Mouse (Mus musculus): ENCODE results near the gene Svs1. TPM values are rescaled to one million over a fixed set of nuclear protein-coding genes. Genes with fewer than 3 reads are reported as not detected.

Gene Svs1
- polyA plus RNA-seq, 1 experiment = not detected

DNA sequence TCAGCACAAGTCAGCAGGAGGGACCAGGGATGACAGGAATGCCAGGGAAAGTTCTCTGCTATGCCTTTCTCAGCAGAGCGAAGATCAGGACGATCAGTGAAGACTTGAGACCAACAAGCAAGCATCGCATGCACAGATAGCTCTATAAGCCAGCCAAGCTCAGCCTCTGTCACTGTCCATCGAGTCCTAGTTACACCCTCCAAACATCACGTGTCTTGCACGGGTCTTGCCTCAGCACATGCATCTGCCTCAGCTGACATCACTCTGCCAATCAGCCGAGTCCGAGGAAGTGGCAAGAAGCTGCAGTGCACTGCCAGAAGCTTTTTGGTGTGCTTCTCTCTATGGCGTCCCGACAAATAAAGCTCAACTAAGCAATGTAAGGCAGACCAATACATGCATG lies 36.7 kb downstream of the Svs1 start:
- no peak overlapping the region for H3ac ChIP-seq (ENCODE audit: control insufficient read depth, insufficient read length)
- no peak for TF ChIP-seq MYOG (IDR thresholded peaks at IDR 0.05; ENCODE audit: control insufficient read depth in 1 of 3, insufficient read depth in 1 of 3, insufficient read length in 2 of 3, low read depth in 2 of 3)
- no peak for TF ChIP-seq TCF12 (IDR thresholded peaks at IDR 0.05; ENCODE audit: insufficient read depth, poor library complexity, severe bottlenecking)
- no peak for TF ChIP-seq POLR2A (IDR thresholded peaks at IDR 0.05; ENCODE audit: insufficient read length, low read depth)
- no peak for TF ChIP-seq SRF (IDR thresholded peaks at IDR 0.05; ENCODE audit: control insufficient read depth, insufficient read length, low read depth)
- no peak for TF ChIP-seq E2F4 (IDR thresholded peaks at IDR 0.05; ENCODE audit: insufficient read depth)
- TF ChIP-seq REST (IDR thresholded peaks at IDR 0.05; ENCODE audit: insufficient read depth, insufficient read length) = no peak
- no peak for TF ChIP-seq USF1 (IDR thresholded peaks at IDR 0.05; ENCODE audit: low read depth)
- TF ChIP-seq TCF3 (IDR thresholded peaks at IDR 0.05; ENCODE audit: insufficient read length, low read depth) = no peak
- TF ChIP-seq MAX (IDR thresholded peaks at IDR 0.05; ENCODE audit: low read depth) = no peak
- TF ChIP-seq MYOD1 (IDR thresholded peaks at IDR 0.05; ENCODE audit: control insufficient read depth in 1 of 3, insufficient read length in 2 of 3, low read depth in 2 of 3) = no peak
- TF ChIP-seq CEBPB (IDR thresholded peaks at IDR 0.05; ENCODE audit: insufficient read depth, poor library complexity, severe bottlenecking) = no peak
- TF ChIP-seq POLR2AphosphoS2 (IDR thresholded peaks at IDR 0.05; ENCODE audit: insufficient read length, low read depth) = no peak
- H3K27me3 ChIP-seq (ENCODE audit: control insufficient read depth, insufficient read depth, insufficient read length) = no peaks in the 10 kb centered on the region
- H3K4me2 ChIP-seq (ENCODE audit: low read depth) = no peak overlapping the region
- no peaks in the 10 kb centered on the region for H3K36me3 ChIP-seq (ENCODE audit: control insufficient read depth, insufficient read depth)
- H3K79me2 ChIP-seq (ENCODE audit: control insufficient read depth, insufficient read depth) = no peaks in the 10 kb centered on the region
- no peak overlapping the region for H3K4me3 ChIP-seq

- H3K27me3 ChIP-seq (ENCODE audit: control insufficient read depth, insufficient read depth, insufficient read length) = peaks cover 4% of the 10 kb centered on the region
- no peak overlapping the region for H3ac ChIP-seq (ENCODE audit: control insufficient read depth, insufficient read length)
- H3K4me3 ChIP-seq = no peak overlapping the region
- no peak overlapping the region for H3K4me2 ChIP-seq (ENCODE audit: low read depth)
- H3K36me3 ChIP-seq (ENCODE audit: control insufficient read depth, insufficient read depth) = no peaks in the 10 kb centered on the region
- TF ChIP-seq TCF3 (IDR thresholded peaks at IDR 0.05; ENCODE audit: insufficient read length, low read depth) (no peak), REST (IDR thresholded peaks at IDR 0.05; ENCODE audit: insufficient read depth, insufficient read length) (no peak), MAX (IDR thresholded peaks at IDR 0.05; ENCODE audit: low read depth) (no peak), SRF (IDR thresholded peaks at IDR 0.05; ENCODE audit: control insufficient read depth, insufficient read length, low read depth) (no peak), USF1 (IDR thresholded peaks at IDR 0.05; ENCODE audit: low read depth) (no peak), POLR2AphosphoS2 (IDR thresholded peaks at IDR 0.05; ENCODE audit: insufficient read length, low read depth) (no peak), MYOD1 (IDR thresholded peaks at IDR 0.05; ENCODE audit: control insufficient read depth in 1 of 3, insufficient read length in 2 of 3, low read depth in 2 of 3) (no peak), CEBPB (IDR thresholded peaks at IDR 0.05; ENCODE audit: insufficient read depth, poor library complexity, severe bottlenecking) (no peak), POLR2A (IDR thresholded peaks at IDR 0.05; ENCODE audit: insufficient read length, low read depth) (no peak), E2F4 (IDR thresholded peaks at IDR 0.05; ENCODE audit: insufficient read depth) (no peak)
- no peaks in the 10 kb centered on the region for H3K79me2 ChIP-seq (ENCODE audit: control insufficient read depth, insufficient read depth)
Observed at GRCm38 (mm10) chr6:49025290-49025689, 38.6 kb downstream of the Svs1 start.

DNA sequence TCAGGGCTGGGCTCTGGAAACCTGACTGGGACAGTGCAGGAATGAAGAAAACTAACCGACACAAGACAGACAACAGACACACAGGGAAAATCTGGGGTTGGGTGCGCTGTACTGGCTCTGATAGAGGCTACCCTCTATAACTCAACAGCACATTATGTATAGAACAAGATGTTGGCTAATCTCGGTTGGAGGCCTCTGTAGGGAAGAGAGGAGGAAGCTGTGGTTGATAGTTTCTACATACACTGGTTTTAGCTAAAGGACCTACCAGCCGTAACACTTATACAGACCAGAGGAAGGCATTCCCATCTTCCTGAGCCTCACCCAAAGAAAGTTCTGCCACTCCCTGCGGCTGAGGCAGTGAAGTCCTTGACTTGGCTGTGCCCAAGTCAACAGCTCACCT lies 39.8 kb downstream of the Svs1 start:
- no peak overlapping the region for H3K4me3 ChIP-seq
- H3K36me3 ChIP-seq (ENCODE audit: control insufficient read depth, insufficient read depth) = no peaks in the 10 kb centered on the region
- no peak for TF ChIP-seq E2F4 (IDR thresholded peaks at IDR 0.05; ENCODE audit: insufficient read depth)
- no peak for TF ChIP-seq MYOD1 (IDR thresholded peaks at IDR 0.05; ENCODE audit: control insufficient read depth in 1 of 3, insufficient read length in 2 of 3, low read depth in 2 of 3)
- no peak for TF ChIP-seq REST (IDR thresholded peaks at IDR 0.05; ENCODE audit: insufficient read depth, insufficient read length)
- TF ChIP-seq USF1 (IDR thresholded peaks at IDR 0.05; ENCODE audit: low read depth) = no peak
- no peak for TF ChIP-seq SRF (IDR thresholded peaks at IDR 0.05; ENCODE audit: control insufficient read depth, insufficient read length, low read depth)
- TF ChIP-seq CEBPB (IDR thresholded peaks at IDR 0.05; ENCODE audit: insufficient read depth, poor library complexity, severe bottlenecking) = no peak
- TF ChIP-seq MYOG (IDR thresholded peaks at IDR 0.05; ENCODE audit: control insufficient read depth in 1 of 3, insufficient read depth in 1 of 3, insufficient read length in 2 of 3, low read depth in 2 of 3) = no peak
- TF ChIP-seq POLR2A (IDR thresholded peaks at IDR 0.05; ENCODE audit: insufficient read length, low read depth) = no peak
- TF ChIP-seq TCF12 (IDR thresholded peaks at IDR 0.05; ENCODE audit: insufficient read depth, poor library complexity, severe bottlenecking) = no peak
- no peak for TF ChIP-seq MAX (IDR thresholded peaks at IDR 0.05; ENCODE audit: low read depth)
- no peak for TF ChIP-seq TCF3 (IDR thresholded peaks at IDR 0.05; ENCODE audit: insufficient read length, low read depth)
- TF ChIP-seq POLR2AphosphoS2 (IDR thresholded peaks at IDR 0.05; ENCODE audit: insufficient read length, low read depth) = no peak
- H3K4me2 ChIP-seq (ENCODE audit: low read depth) = no peak overlapping the region
- H3ac ChIP-seq (ENCODE audit: control insufficient read depth, insufficient read length) = no peak overlapping the region
- H3K79me2 ChIP-seq (ENCODE audit: control insufficient read depth, insufficient read depth) = no peaks in the 10 kb centered on the region
- peaks cover 4% of the 10 kb centered on the region for H3K27me3 ChIP-seq (ENCODE audit: control insufficient read depth, insufficient read depth, insufficient read length)

DNA sequence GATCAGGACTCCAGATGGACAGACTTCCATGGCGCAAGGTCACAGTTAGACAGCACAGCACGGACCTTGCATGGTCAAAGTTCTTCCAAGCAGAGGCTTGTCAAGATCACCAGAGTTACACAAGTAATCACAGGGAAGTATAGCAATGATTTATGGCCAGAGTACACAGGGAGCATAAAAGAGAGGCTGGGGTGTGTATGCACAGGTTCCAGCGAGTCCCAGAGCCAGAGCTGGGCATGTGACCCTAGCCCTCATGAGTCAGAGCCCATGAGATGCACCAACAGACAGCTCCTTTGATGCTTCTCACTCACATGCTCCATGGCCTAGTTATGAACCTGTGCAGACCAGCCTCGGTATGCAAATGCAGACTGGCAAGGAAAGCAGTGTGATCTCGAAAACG lies 41.4 kb downstream of the Svs1 start:
- no peak overlapping the region for H3ac ChIP-seq (ENCODE audit: control insufficient read depth, insufficient read length)
- TF ChIP-seq USF1 (IDR thresholded peaks at IDR 0.05; ENCODE audit: low read depth) = no peak
- no peak for TF ChIP-seq MYOG (IDR thresholded peaks at IDR 0.05; ENCODE audit: control insufficient read depth in 1 of 3, insufficient read depth in 1 of 3, insufficient read length in 2 of 3, low read depth in 2 of 3)
- TF ChIP-seq CEBPB (IDR thresholded peaks at IDR 0.05; ENCODE audit: insufficient read depth, poor library complexity, severe bottlenecking) = no peak
- no peak for TF ChIP-seq POLR2AphosphoS2 (IDR thresholded peaks at IDR 0.05; ENCODE audit: insufficient read length, low read depth)
- TF ChIP-seq TCF12 (IDR thresholded peaks at IDR 0.05; ENCODE audit: insufficient read depth, poor library complexity, severe bottlenecking) = no peak
- no peak for TF ChIP-seq SRF (IDR thresholded peaks at IDR 0.05; ENCODE audit: control insufficient read depth, insufficient read length, low read depth)
- no peak for TF ChIP-seq REST (IDR thresholded peaks at IDR 0.05; ENCODE audit: insufficient read depth, insufficient read length)
- TF ChIP-seq MYOD1 (IDR thresholded peaks at IDR 0.05; ENCODE audit: control insufficient read depth in 1 of 3, insufficient read length in 2 of 3, low read depth in 2 of 3) = no peak
- no peak for TF ChIP-seq MAX (IDR thresholded peaks at IDR 0.05; ENCODE audit: low read depth)
- no peak for TF ChIP-seq TCF3 (IDR thresholded peaks at IDR 0.05; ENCODE audit: insufficient read length, low read depth)
- no peak for TF ChIP-seq E2F4 (IDR thresholded peaks at IDR 0.05; ENCODE audit: insufficient read depth)
- TF ChIP-seq POLR2A (IDR thresholded peaks at IDR 0.05; ENCODE audit: insufficient read length, low read depth) = no peak
- no peaks in the 10 kb centered on the region for H3K36me3 ChIP-seq (ENCODE audit: control insufficient read depth, insufficient read depth)
- no peaks in the 10 kb centered on the region for H3K79me2 ChIP-seq (ENCODE audit: control insufficient read depth, insufficient read depth)
- no peak overlapping the region for H3K4me3 ChIP-seq
- peaks cover 11% of the 10 kb centered on the region for H3K27me3 ChIP-seq (ENCODE audit: control insufficient read depth, insufficient read depth, insufficient read length)
- no peak overlapping the region for H3K4me2 ChIP-seq (ENCODE audit: low read depth)

Data from myocyte (in vitro differentiated cells).